15 mouse cellular contexts compared by ENCODE assay signal in the genomic region with DNA sequence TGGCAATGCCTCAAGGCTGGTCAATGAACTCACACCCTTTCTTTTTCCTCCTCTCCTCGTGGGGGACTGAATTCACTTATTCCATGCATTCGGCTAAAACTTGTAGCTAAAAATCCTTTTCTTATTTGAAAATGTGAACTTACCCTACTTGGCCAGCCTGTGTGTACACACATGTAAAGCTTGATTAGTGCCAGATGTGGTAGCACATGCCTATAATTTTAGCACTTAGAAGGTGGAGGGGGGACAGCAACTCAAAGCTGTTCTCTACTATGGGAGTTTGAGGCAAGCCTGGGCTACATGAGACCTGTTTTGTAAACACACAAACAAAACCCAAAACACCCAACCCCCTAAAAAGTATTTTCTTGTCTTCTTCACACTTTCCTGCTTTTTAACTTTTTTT.
"Had no signal": no experiment of that assay in that cellular context is flagged by ENCODE, and none has a peak within 500 bp of the region (broad histone marks: within the 10 kb centered on the region; RNA-seq: fewer than 3 reads in every experiment).

No protein-coding gene starts in this region.

- H3K4me2 ChIP-seq: liver, embryonic 13.5 days; midbrain, embryonic 11.5 days; midbrain, embryonic 15.5 days; neural tube, embryonic 12.5 days had no signal

- H3K9me3 ChIP-seq: liver, embryonic 13.5 days; megakaryocyte, embryonic 14.5 days; midbrain, embryonic 15.5 days; neural tube, embryonic 12.5 days had no signal

- H3K9ac ChIP-seq: liver, embryonic 13.5 days; liver, postnatal 0 days; midbrain, embryonic 15.5 days; neural tube, embryonic 12.5 days had no signal

- H3K27me3 ChIP-seq: liver, embryonic 13.5 days; megakaryocyte, embryonic 14.5 days; midbrain, embryonic 15.5 days; neural tube, embryonic 12.5 days had no signal

- ATAC-seq: liver, postnatal 0 days; midbrain, embryonic 15.5 days had no signal

- DNase-seq: kidney, adult 18-20 months; kidney, postnatal 10 days; left cerebral cortex, postnatal 4 days; liver; liver, embryonic 13.5 days; liver, postnatal 0 days; lung, postnatal 10 days; spleen, adult 18-20 months; thymus, adult 18-20 months; thymus, postnatal 25 days had no signal

- H3K4me3 ChIP-seq: liver, embryonic 13.5 days; megakaryocyte, embryonic 14.5 days; midbrain, embryonic 15.5 days; neural tube, embryonic 12.5 days had no signal

- H3K4me1 ChIP-seq: liver, embryonic 13.5 days; megakaryocyte, embryonic 14.5 days had no signal

- H3K27ac ChIP-seq: liver, embryonic 13.5 days; macrophage; midbrain, embryonic 15.5 days; neural tube, embryonic 12.5 days had no signal
